Mouse (Mus musculus) heart, adult 2 months (tissue): ENCODE measurements around the gene Zrsr2.

Experiments
- CTCF ChIP-seq: fragments of 200-600 bp; IDR thresholded peaks from 2 replicates; pipeline ENCODE4 v1.8.1; 2022; ENCODE audit warnings: antibody characterized with exemption, mild to moderate bottlenecking, moderate library complexity
- EP300 ChIP-seq: fragments of 200-500 bp; IDR thresholded peaks from 2 replicates; pipeline ENCODE4 v1.6.1; 2011; ENCODE audit warnings: low read depth, low read length, control low read depth; ENCODE audit not compliant: insufficient read depth
- POLR2A ChIP-seq: fragments of 200-500 bp; IDR thresholded peaks from 2 replicates; pipeline ENCODE4 v1.6.1; 2011; ENCODE audit warnings: mild to moderate bottlenecking, low read depth, low read length, control low read depth; ENCODE audit not compliant: insufficient read depth

DNA sequence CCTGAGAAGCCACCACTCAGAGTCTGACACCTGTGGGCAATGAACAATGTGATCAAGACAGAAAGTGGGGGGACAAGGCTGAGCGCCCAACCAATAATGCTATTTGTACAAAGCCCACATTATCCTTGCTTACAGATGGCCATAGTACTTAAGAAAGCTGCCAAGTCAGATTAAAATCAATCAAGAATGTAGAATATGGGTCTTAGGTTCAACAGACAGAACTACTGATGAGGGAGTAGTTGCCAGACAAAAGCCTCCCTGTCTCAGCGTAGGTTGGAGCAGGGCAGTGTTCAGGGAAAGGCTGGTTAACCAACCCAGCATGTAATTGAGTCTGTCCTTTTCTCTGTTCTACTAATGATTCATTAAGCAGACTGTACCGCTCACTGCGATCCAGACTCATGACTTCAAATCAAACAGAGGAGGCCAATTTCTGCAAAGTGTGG lies 72.9 kb downstream of the Zrsr2 start:
- no peak for TF ChIP-seq EP300
- no peak for TF ChIP-seq CTCF
- no peak for TF ChIP-seq POLR2A
